Mouse (Mus musculus): ENCODE measurements around the gene Megf8. TPM values are rescaled to one million over a fixed set of nuclear protein-coding genes. Genes with fewer than 3 reads are reported as not detected.

Megf8 gene
- polyA plus RNA-seq, 1 experiment, result 41.0 TPM

- peak in 1 of 3 experiments; percentile 9 for TF ChIP-seq MYOD1 (IDR thresholded peaks at IDR 0.05; ENCODE audit: control insufficient read depth in 1 of 3, insufficient read length in 2 of 3, low read depth in 2 of 3)
- no peak for TF ChIP-seq CEBPB (IDR thresholded peaks at IDR 0.05; ENCODE audit: insufficient read depth, poor library complexity, severe bottlenecking)
- no peaks in the 10 kb centered on the region for H3K36me3 ChIP-seq (ENCODE audit: control insufficient read depth, insufficient read depth)
- H3K4me2 ChIP-seq (ENCODE audit: low read depth), result peak overlapping the region; percentile 40
- no peaks in the 10 kb centered on the region for H3K79me2 ChIP-seq (ENCODE audit: control insufficient read depth, insufficient read depth)
- no peak overlapping the region for H3ac ChIP-seq (ENCODE audit: control insufficient read depth, insufficient read length)
- no peak overlapping the region for H3K4me3 ChIP-seq
- H3K27me3 ChIP-seq (ENCODE audit: control insufficient read depth, insufficient read depth, insufficient read length), result no peaks in the 10 kb centered on the region
Measured at GRCm38 (mm10) chr7:25390054-25390770, 73.2 kb downstream of the Megf8 start.

DNA sequence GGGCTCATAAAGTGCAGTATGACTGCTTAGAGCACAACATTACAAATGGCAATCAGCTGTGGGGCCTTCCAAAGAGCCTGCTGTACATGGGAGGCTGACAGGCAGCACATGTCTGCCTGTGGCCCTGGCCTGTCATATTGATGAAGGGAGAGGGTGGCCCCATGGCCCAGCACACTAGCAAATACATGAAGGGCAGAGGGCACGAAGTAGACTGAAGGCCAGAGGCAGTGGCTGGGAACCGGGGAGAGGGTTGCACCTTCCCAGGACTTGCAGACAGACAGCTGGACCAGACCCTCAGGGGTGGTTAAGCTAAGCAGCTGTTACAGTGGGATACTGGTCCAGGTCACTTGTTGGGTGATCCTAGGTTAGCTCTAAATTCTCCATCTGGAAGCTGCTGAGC, 74.0 kb downstream of the Megf8 start:
- Histone ChIP-seq H3K4me2 (ENCODE audit: low read depth) (no peak overlapping the region), H3ac (ENCODE audit: control insufficient read depth, insufficient read length) (no peak overlapping the region), H3K79me2 (ENCODE audit: control insufficient read depth, insufficient read depth) (no peaks in the 10 kb centered on the region), H3K36me3 (ENCODE audit: control insufficient read depth, insufficient read depth) (no peaks in the 10 kb centered on the region), H3K27me3 (ENCODE audit: control insufficient read depth, insufficient read depth, insufficient read length) (no peaks in the 10 kb centered on the region), H3K4me3 (no peak overlapping the region)
- no peak for TF ChIP-seq SRF (IDR thresholded peaks at IDR 0.05; ENCODE audit: control insufficient read depth, insufficient read length, low read depth)
- TF ChIP-seq POLR2AphosphoS2 (IDR thresholded peaks at IDR 0.05; ENCODE audit: insufficient read length, low read depth), result no peak
- TF ChIP-seq MYOG (IDR thresholded peaks at IDR 0.05; ENCODE audit: control insufficient read depth in 1 of 3, insufficient read depth in 1 of 3, insufficient read length in 2 of 3, low read depth in 2 of 3), result no peak
- TF ChIP-seq MYOD1 (IDR thresholded peaks at IDR 0.05; ENCODE audit: control insufficient read depth in 1 of 3, insufficient read length in 2 of 3, low read depth in 2 of 3), result no peak
- TF ChIP-seq CEBPB (IDR thresholded peaks at IDR 0.05; ENCODE audit: insufficient read depth, poor library complexity, severe bottlenecking), result no peak
- TF ChIP-seq USF1 (IDR thresholded peaks at IDR 0.05; ENCODE audit: low read depth), result no peak
- TF ChIP-seq E2F4 (IDR thresholded peaks at IDR 0.05; ENCODE audit: insufficient read depth), result no peak

DNA sequence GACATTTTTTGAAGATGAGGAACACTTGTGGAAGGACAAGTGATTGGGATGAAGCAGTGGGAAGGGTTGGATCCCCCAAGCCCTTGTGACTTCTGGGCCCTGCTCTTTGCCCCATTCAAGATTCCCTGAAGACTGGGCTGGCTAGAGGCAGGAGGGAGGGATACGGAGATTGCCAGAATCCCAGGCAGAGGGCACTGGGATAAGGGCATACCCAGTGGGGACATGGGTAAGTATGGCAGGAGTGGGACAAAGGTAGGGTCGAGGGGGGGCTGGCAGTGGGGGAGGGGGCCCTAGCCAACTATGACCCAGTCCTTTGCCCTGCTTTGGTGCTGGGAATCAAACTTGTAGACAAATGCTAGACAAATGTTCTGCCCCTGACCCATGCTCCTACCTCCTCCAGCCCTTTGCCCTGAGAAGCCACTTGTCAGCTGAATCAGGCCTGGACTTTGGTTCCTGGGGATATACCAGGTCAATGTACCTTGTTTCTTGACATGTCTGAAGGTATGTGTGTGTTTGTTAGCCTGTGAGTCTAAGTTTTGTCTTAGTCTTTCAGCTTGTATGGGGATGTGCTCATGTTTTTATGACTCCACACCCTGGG, 75.0 kb downstream of the Megf8 start:
- H3K4me2 ChIP-seq (ENCODE audit: low read depth), result no peak overlapping the region
- H3K79me2 ChIP-seq (ENCODE audit: control insufficient read depth, insufficient read depth), result no peaks in the 10 kb centered on the region
- H3K27me3 ChIP-seq (ENCODE audit: control insufficient read depth, insufficient read depth, insufficient read length), result no peaks in the 10 kb centered on the region
- no peak overlapping the region for H3ac ChIP-seq (ENCODE audit: control insufficient read depth, insufficient read length)
- H3K4me3 ChIP-seq, result no peak overlapping the region
- no peaks in the 10 kb centered on the region for H3K36me3 ChIP-seq (ENCODE audit: control insufficient read depth, insufficient read depth)
- no peak for TF ChIP-seq MAX (IDR thresholded peaks at IDR 0.05; ENCODE audit: low read depth)
- no peak for TF ChIP-seq CEBPB (IDR thresholded peaks at IDR 0.05; ENCODE audit: insufficient read depth, poor library complexity, severe bottlenecking)
- no peak for TF ChIP-seq USF1 (IDR thresholded peaks at IDR 0.05; ENCODE audit: low read depth)
- no peak for TF ChIP-seq MYOG (IDR thresholded peaks at IDR 0.05; ENCODE audit: control insufficient read depth in 1 of 3, insufficient read depth in 1 of 3, insufficient read length in 2 of 3, low read depth in 2 of 3)
- TF ChIP-seq E2F4 (IDR thresholded peaks at IDR 0.05; ENCODE audit: insufficient read depth), result no peak
- no peak for TF ChIP-seq REST (IDR thresholded peaks at IDR 0.05; ENCODE audit: insufficient read depth, insufficient read length)
- TF ChIP-seq POLR2A (IDR thresholded peaks at IDR 0.05; ENCODE audit: insufficient read length, low read depth), result no peak
- TF ChIP-seq MYOD1 (IDR thresholded peaks at IDR 0.05; ENCODE audit: control insufficient read depth in 1 of 3, insufficient read length in 2 of 3, low read depth in 2 of 3), result no peak
- TF ChIP-seq TCF12 (IDR thresholded peaks at IDR 0.05; ENCODE audit: insufficient read depth, poor library complexity, severe bottlenecking), result no peak
- no peak for TF ChIP-seq TCF3 (IDR thresholded peaks at IDR 0.05; ENCODE audit: insufficient read length, low read depth)
- no peak for TF ChIP-seq SRF (IDR thresholded peaks at IDR 0.05; ENCODE audit: control insufficient read depth, insufficient read length, low read depth)

- TF ChIP-seq E2F4 (IDR thresholded peaks at IDR 0.05; ENCODE audit: insufficient read depth) (no peak), REST (IDR thresholded peaks at IDR 0.05; ENCODE audit: insufficient read depth, insufficient read length) (no peak), SRF (IDR thresholded peaks at IDR 0.05; ENCODE audit: control insufficient read depth, insufficient read length, low read depth) (no peak), POLR2A (IDR thresholded peaks at IDR 0.05; ENCODE audit: insufficient read length, low read depth) (no peak), TCF3 (IDR thresholded peaks at IDR 0.05; ENCODE audit: insufficient read length, low read depth) (no peak), MYOD1 (IDR thresholded peaks at IDR 0.05; ENCODE audit: control insufficient read depth in 1 of 3, insufficient read length in 2 of 3, low read depth in 2 of 3) (no peak), MYOG (IDR thresholded peaks at IDR 0.05; ENCODE audit: control insufficient read depth in 1 of 3, insufficient read depth in 1 of 3, insufficient read length in 2 of 3, low read depth in 2 of 3) (no peak), USF1 (IDR thresholded peaks at IDR 0.05; ENCODE audit: low read depth) (no peak), POLR2AphosphoS2 (IDR thresholded peaks at IDR 0.05; ENCODE audit: insufficient read length, low read depth) (no peak), TCF12 (IDR thresholded peaks at IDR 0.05; ENCODE audit: insufficient read depth, poor library complexity, severe bottlenecking) (no peak), CEBPB (IDR thresholded peaks at IDR 0.05; ENCODE audit: insufficient read depth, poor library complexity, severe bottlenecking) (no peak), MAX (IDR thresholded peaks at IDR 0.05; ENCODE audit: low read depth) (no peak)
- H3K4me2 ChIP-seq (ENCODE audit: low read depth), result no peak overlapping the region
- no peaks in the 10 kb centered on the region for H3K27me3 ChIP-seq (ENCODE audit: control insufficient read depth, insufficient read depth, insufficient read length)
- H3K36me3 ChIP-seq (ENCODE audit: control insufficient read depth, insufficient read depth), result no peaks in the 10 kb centered on the region
- H3ac ChIP-seq (ENCODE audit: control insufficient read depth, insufficient read length), result no peak overlapping the region
- H3K4me3 ChIP-seq, result no peak overlapping the region
- H3K79me2 ChIP-seq (ENCODE audit: control insufficient read depth, insufficient read depth), result no peaks in the 10 kb centered on the region
Measured at GRCm38 (mm10) chr7:25392851-25393250, 75.9 kb downstream of the Megf8 start.
